Mouse (Mus musculus) olfactory bulb, adult 2 months (tissue): ENCODE data around the gene Nim1k.

Source experiments
- CTCF ChIP-seq: fragments of 200-500 bp; IDR thresholded peaks from 2 replicates; pipeline ENCODE4 v1.5.1; 2012; ENCODE audit warnings: low read depth, mild to moderate bottlenecking, low read length, moderate library complexity; ENCODE audit not compliant: insufficient read depth
- POLR2A ChIP-seq: fragments of 200-500 bp; IDR thresholded peaks from 2 replicates; pipeline ENCODE4 v1.6.1; 2012; ENCODE audit warnings: mild to moderate bottlenecking, low read depth, low read length, moderate library complexity; ENCODE audit not compliant: insufficient read depth

GRCm38 (mm10) chr13:119710268-119710610 lies 45.4 kb downstream of the Nim1k start:
- TF ChIP-seq CTCF (no peak), POLR2A (no peak)
